Mouse (Mus musculus) small intestine, adult 2 months (tissue): Measurements from ENCODE around the gene Fgd4. TPM values are rescaled to one million over a fixed set of nuclear protein-coding genes. Genes with fewer than 3 reads are reported as not detected.

Experiments used
- H3K27ac ChIP-seq: fragments of 200-500 bp; 2 replicates; pipeline ENCODE4 v1.5.1; 2012; ENCODE audit warnings: low read depth, low read length, control low read depth, inconsistent platforms; ENCODE audit not compliant: insufficient read depth
- H3K27me3 ChIP-seq: fragments of 200-500 bp; 2 replicates; pipeline ENCODE4 v1.6.1; 2012; ENCODE audit warnings: mild to moderate bottlenecking, moderate library complexity, low read length, inconsistent platforms; ENCODE audit not compliant: control insufficient read depth, insufficient read depth
- H3K36me3 ChIP-seq: fragments of 200-500 bp; 2 replicates; pipeline ENCODE4 v1.6.1; 2012; ENCODE audit warnings: mild to moderate bottlenecking, low read length, control low read depth, inconsistent platforms; ENCODE audit not compliant: control insufficient read depth, insufficient read depth
- H3K4me1 ChIP-seq: fragments of 200-500 bp; 2 replicates; pipeline ENCODE4 v1.6.1; 2012; ENCODE audit warnings: low read length, inconsistent platforms, mixed read lengths; ENCODE audit not compliant: control insufficient read depth, insufficient read depth, insufficient read length
- H3K4me3 ChIP-seq: fragments of 200-500 bp; 2 replicates; pipeline ENCODE4 v1.5.1; 2012; ENCODE audit warnings: low read depth, mild to moderate bottlenecking, control low read depth, inconsistent platforms, low read length, moderate library complexity
- CTCF ChIP-seq: fragments of 200-500 bp; IDR thresholded peaks from 2 replicates; pipeline ENCODE4 v1.5.1; 2012; ENCODE audit warnings: low read depth, mild to moderate bottlenecking, control low read depth, inconsistent platforms, low read length, moderate library complexity, mixed read lengths; ENCODE audit not compliant: insufficient replicate concordance, insufficient read length; ENCODE audit errors: extremely low read depth
- POLR2A ChIP-seq: fragments of 200-500 bp; IDR thresholded peaks from 2 replicates; pipeline ENCODE4 v1.6.1; 2012; ENCODE audit warnings: low read depth, mild to moderate bottlenecking, control low read depth, inconsistent platforms, low read length, moderate library complexity
- WGBS: fragments of 180-500 bp; shearing (Covaris S2); methylation state at CpG from one replicate; pipeline ENCODE4 v1.1.7; 2018; 5-methylcytosine and 5-hydroxymethylcytosine counted together
- polyA plus RNA-seq: library from polyadenylated mRNA; depleted of rRNA; stranded (reverse); fragments of >200 nt; gene quantifications from 2 replicates; pipeline ENCODE4 v1.2.3, GENCODE M21; 2012; rRNA removed

The Fgd4 gene
- polyA plus RNA-seq = 6.0 and 10.3 TPM in 2 replicates

DNA sequence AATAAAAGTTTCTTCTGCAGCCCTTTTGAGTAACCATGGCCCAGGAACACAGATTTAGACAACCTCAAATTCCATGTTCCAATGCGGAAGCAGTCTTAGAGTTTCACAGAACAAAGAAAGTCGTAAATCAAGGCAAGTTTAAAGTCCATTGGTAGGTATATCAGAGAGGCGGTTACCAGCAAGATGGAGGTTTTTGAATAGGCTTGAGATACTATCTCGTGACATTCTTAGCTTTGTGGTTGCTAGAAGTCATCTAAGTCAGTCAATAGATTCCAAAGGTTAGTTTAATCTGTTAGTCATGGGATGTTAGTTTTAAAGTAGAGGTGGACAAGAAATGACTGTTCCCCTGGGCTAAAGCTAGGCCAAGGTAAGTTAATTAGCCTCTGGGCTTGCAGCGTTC lies at the start of gene Fgd4:
Gene Fgd4, minus strand, starts transcription at position 89 of the 400 bp plus-strand sequence.
- peak within 1 kb of the TSS; percentile 91 for H3K4me3 ChIP-seq
- peak within 1 kb of the TSS; percentile 99 for H3K27ac ChIP-seq
- no peaks in the 10 kb centered on the region for H3K27me3 ChIP-seq
- no peak for TF ChIP-seq CTCF
- no peak for TF ChIP-seq POLR2A
- 0 out of 2 replicates have a peak, but pooled peaks cover 2% of the 10 kb centered on the region for H3K4me1 ChIP-seq
- H3K36me3 ChIP-seq = 0 out of 2 replicates have a peak, but pooled peaks cover under 1% of the 10 kb centered on the region
- WGBS = 15% methylated on average over 5 of the region's 5 CpGs

DNA sequence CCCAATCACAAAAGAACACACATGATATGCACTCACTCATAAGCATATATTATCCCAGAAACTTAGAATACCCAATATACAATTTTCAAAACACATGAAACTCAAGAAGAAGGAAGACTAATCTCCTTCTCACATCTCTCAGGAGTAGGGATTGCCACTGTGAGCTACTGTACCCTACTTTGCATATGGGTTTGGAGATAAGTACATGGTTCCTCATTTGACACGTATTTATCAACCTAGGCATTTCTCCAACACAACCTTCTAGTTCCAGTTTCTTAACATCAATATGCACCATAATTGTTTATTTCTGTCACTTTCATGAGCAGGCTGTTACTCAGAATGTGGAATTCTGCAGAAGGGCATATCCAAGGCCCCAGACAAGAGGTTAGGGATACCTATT lies 44.8 kb upstream of the Fgd4 start:
- WGBS = 83% methylated on average over 1 of the region's 1 CpGs
- H3K27me3 ChIP-seq = no peaks in the 10 kb centered on the region
- TF ChIP-seq CTCF (no peak), POLR2A (no peak)
- H3K4me1 ChIP-seq = no peaks in the 10 kb centered on the region
- no peak overlapping the region for H3K4me3 ChIP-seq
- H3K36me3 ChIP-seq = no peaks in the 10 kb centered on the region
- no peak overlapping the region for H3K27ac ChIP-seq

DNA sequence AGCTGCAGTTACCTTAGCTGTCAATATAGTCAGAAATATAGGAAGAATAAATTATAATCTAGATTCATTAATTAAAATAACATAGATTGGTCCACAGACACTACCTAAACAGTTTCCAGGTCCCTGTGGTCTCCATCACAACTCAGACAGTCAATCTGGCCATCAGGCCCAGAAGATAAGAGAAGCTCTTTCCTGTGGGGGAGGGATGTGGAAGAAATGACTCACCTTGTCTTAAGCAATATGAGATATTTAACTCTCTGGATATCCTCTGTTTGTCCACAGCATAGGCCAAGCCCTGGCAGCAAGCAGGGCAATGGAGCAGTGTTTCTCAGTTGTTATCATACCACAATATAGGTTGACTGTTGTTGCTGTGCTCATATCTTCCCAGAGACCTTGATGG lies 33.4 kb upstream of the Fgd4 start:
- TF ChIP-seq CTCF (no peak), POLR2A (no peak)

DNA sequence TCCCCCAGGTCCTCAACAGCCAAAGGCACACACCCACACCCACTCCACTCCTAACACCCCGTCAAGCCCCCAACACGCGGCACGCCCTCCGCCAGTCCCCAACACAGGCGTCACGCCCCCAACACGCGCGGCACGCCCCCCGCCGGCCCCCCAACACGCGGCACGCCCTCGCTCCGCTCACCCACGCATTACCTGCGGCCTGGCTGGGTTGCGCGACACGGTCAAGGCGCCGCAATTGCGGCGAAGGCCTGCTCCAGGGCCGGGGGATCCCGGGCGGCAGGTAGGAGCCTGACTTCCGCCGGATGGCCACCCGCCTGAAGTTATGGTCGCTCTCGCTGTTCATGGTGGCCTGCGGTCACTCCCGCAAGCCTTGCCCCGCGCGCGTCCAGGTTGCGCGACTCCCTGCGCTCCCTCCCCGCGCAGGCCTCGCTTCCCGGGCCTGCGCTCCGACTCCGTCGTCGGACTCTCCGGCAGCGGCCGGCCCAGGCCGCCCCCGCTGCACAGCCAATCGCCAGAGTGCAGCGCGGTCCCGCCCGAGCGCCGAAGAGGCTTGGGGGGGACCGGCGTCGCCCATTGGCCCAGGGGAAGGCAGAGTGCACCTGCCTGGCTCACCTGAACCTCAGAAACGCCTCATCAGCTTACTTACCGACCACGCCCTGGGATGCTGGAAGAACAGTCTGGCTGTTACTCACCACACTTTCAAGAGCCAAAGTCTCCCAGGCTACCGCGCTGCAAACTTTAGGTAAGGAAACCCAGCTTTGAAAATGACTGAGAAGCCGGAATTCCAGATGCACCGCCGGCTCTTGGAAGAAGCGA lies 555 bp downstream of the Fgd4 start:
- H3K27me3 ChIP-seq = no peaks in the 10 kb centered on the region
- peak overlapping the region; percentile 91 for H3K4me3 ChIP-seq
- H3K36me3 ChIP-seq = 0 out of 2 replicates have a peak, but pooled peaks cover 2% of the 10 kb centered on the region
- under 1% methylated on average over 77 of the region's 77 CpGs for WGBS
- 0 out of 2 replicates have a peak, but pooled peaks cover 2% of the 10 kb centered on the region for H3K4me1 ChIP-seq
- H3K27ac ChIP-seq = peak overlapping the region; percentile 99
- TF ChIP-seq POLR2A = peak; percentile 89
- no peak for TF ChIP-seq CTCF

More for the DNA sequence above, 33.4 kb upstream of the Fgd4 start:
- Histone ChIP-seq H3K4me1 (no peaks in the 10 kb centered on the region), H3K4me3 (no peak overlapping the region), H3K27ac (no peak overlapping the region), H3K36me3 (no peaks in the 10 kb centered on the region), H3K27me3 (no peaks in the 10 kb centered on the region)

DNA sequence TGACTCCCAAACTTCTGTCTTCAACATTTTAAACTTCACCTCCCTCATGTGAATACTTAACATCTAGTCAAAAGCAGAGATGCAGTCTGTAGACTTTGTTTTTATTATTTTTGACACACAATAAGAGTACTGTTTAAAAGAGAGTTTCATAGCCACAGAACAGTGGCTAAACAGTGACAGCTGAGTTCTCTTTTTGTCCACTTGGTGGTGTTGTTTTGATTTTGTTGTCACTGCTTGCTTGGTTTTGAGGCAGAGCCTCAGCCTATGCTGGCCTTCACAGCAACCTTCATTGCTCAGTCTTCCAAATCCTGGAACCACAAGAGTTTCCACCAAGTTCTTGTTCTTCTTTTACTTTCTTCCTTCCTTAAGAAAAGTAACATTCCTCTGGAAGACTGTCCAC lies 3.8 kb downstream of the Fgd4 start:
- 0 out of 2 replicates have a peak, but pooled peaks cover 2% of the 10 kb centered on the region for H3K36me3 ChIP-seq
- H3K4me3 ChIP-seq = no peak overlapping the region
- no peak for TF ChIP-seq POLR2A
- no peak for TF ChIP-seq CTCF
- H3K27ac ChIP-seq = no peak overlapping the region
- no peaks in the 10 kb centered on the region for H3K27me3 ChIP-seq
- H3K4me1 ChIP-seq = 0 out of 2 replicates have a peak, but pooled peaks cover 2% of the 10 kb centered on the region

DNA sequence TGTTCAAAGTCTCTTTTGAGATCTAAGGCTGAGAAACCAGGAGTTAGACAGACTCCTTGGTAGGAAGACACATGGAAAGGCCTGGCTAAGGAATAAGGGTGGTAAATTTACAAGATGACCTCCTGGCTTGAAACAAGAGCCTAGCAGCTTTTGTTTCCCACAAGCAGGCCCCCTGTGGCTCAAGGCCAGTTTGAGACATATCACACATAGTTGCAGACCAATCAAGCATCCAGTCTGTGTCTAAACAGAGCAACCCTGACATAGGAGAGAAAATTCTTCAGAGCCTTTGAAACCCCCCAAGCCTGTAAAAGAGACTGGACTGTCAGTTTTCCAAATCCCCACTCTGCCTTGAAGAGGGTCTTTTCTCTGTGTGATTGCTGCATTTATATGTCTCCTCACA lies 7.7 kb downstream of the Fgd4 start:
- Histone ChIP-seq H3K27ac (no peak overlapping the region), H3K27me3 (no peaks in the 10 kb centered on the region), H3K36me3 (0 out of 2 replicates have a peak, but pooled peaks cover 2% of the 10 kb centered on the region), H3K4me1 (0 out of 2 replicates have a peak, but pooled peaks cover 2% of the 10 kb centered on the region), H3K4me3 (no peak overlapping the region)
- TF ChIP-seq POLR2A (no peak), CTCF (no peak)

DNA sequence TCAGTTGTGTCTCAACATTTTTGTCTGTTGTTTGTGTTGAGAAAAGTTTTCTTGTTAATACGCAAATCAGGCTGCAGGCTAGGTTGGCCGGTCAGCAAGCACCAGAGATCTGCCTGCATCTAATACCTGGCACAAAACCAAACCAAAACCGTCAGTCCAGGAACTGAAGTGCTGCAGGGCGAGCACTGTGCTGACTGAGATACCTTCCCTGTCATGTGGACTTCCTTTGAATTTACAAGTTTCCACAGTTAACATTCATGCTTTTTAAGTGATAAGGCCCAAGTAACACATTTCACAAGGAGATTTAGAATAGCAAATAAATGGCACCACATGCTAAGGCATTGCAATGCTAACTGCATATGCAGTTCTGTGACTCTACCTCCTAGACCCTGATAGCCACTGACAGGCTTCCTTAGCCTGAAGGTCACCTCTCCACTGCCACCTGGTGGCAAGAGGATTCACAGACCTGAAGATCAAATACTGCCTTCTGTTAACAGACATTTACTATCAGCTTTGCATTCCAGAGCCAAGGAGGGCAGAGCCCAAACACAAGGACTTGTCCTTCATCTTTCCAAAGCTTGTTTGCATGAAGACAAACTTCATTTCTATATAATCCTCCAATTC lies 15.8 kb downstream of the Fgd4 start:
- peak; percentile 86; the same call in 1 of the 2 replicates for TF ChIP-seq CTCF
- TF ChIP-seq POLR2A = no peak
- no peaks in the 10 kb centered on the region for H3K27me3 ChIP-seq
- WGBS = 50% methylated on average over 4 of the region's 4 CpGs
- no peak overlapping the region for H3K27ac ChIP-seq
- no peaks in the 10 kb centered on the region for H3K36me3 ChIP-seq
- H3K4me1 ChIP-seq = peaks cover 2% of the 10 kb centered on the region; the same call in 1 of the 2 replicates
- no peak overlapping the region for H3K4me3 ChIP-seq
